In genomic region chr12:119577280-119577679, GRCm38 (mm10) we compare ENCODE assay signal across 14 mouse cellular contexts.
"Had no signal": no experiment of that assay in that cellular context is flagged by ENCODE, and none has a peak within 500 bp of the region (broad histone marks: within the 10 kb centered on the region; RNA-seq: fewer than 3 reads in every experiment).

No protein-coding gene starts in this region.

- H3K4me3 ChIP-seq: neural tube, embryonic 13.5 days; neural tube, embryonic 15.5 days; stomach, embryonic 15.5 days had no signal

- H3K4me2 ChIP-seq: neural tube, embryonic 13.5 days; neural tube, embryonic 15.5 days; stomach, embryonic 15.5 days had no signal

- H3K9me3 ChIP-seq: stomach, embryonic 15.5 days had no signal

- H3K36me3 ChIP-seq: neural tube, embryonic 13.5 days; neural tube, embryonic 15.5 days; stomach, embryonic 15.5 days had no signal

- H3K4me1 ChIP-seq: neural tube, embryonic 13.5 days; neural tube, embryonic 15.5 days; stomach, embryonic 15.5 days had no signal

- DNase-seq: right cerebral cortex, postnatal 14 days; right cerebral cortex, postnatal 25 days; right cerebral cortex, postnatal 4 days; spleen, adult 18-20 months; thymus, adult 18-20 months; thymus, adult 2 months; thymus, postnatal 14 days; thymus, postnatal 25 days; thymus, postnatal 36 days; thymus, postnatal 4 days had no signal

- H3K27me3 ChIP-seq: neural tube, embryonic 13.5 days; neural tube, embryonic 15.5 days; stomach, embryonic 15.5 days had no signal

- H3K9ac ChIP-seq: neural tube, embryonic 13.5 days; neural tube, embryonic 15.5 days; stomach, embryonic 15.5 days had no signal

- H3K27ac ChIP-seq: neural tube, embryonic 13.5 days; neural tube, embryonic 15.5 days; stomach, embryonic 15.5 days; stomach, postnatal 0 days had no signal
